Mouse (Mus musculus) limb, embryonic 13.5 days (tissue): ENCODE measurements around the gene Rapgef2. TPM values are rescaled to one million over a fixed set of nuclear protein-coding genes. Genes with fewer than 3 reads are reported as not detected.

Experiments
- ATAC-seq: fragments of 200-750 bp; cut with Nextera tagmentation; 2 replicates; pipeline ENCODE4 v1.8.0; 2017; ENCODE audit warnings: low read depth, moderate number of reproducible peaks, moderate TSS enrichment; ENCODE audit not compliant: low FRiP score
- H3K27ac ChIP-seq: fragments of 300-500 bp; sonication (generic); 2 replicates; pipeline ENCODE4 v1.5.1; 2015; ENCODE audit warnings: inconsistent platforms, mild to moderate bottlenecking, moderate library complexity
- H3K27me3 ChIP-seq: fragments of 300-500 bp; sonication (generic); 2 replicates; pipeline ENCODE4 v1.6.1; 2015; ENCODE audit warnings: mild to moderate bottlenecking, inconsistent platforms
- H3K36me3 ChIP-seq: fragments of 300-500 bp; sonication (generic); 2 replicates; pipeline ENCODE4 v1.6.1; 2015; ENCODE audit warnings: inconsistent platforms, mild to moderate bottlenecking, moderate library complexity
- H3K4me1 ChIP-seq: fragments of 300-500 bp; sonication (generic); 2 replicates; pipeline ENCODE4 v1.6.1; 2015; ENCODE audit warnings: inconsistent platforms
- H3K4me2 ChIP-seq: fragments of 300-500 bp; sonication (generic); replicated peaks from 2 replicates; pipeline ENCODE4 v1.6.1; 2015; ENCODE audit warnings: inconsistent platforms, mild to moderate bottlenecking, moderate library complexity
- H3K4me3 ChIP-seq: fragments of 300-500 bp; sonication (generic); 2 replicates; pipeline ENCODE4 v1.5.1; 2015; ENCODE audit warnings: moderate library complexity, mild to moderate bottlenecking, inconsistent platforms
- H3K9ac ChIP-seq: fragments of 300-500 bp; sonication (generic); 2 replicates; pipeline ENCODE4 v1.6.1; 2015; ENCODE audit warnings: mild to moderate bottlenecking, inconsistent platforms
- H3K9me3 ChIP-seq: fragments of 300-500 bp; sonication (generic); 2 replicates; pipeline ENCODE4 v1.6.1; 2016; ENCODE audit warnings: inconsistent platforms
- WGBS: fragments of 180-500 bp; shearing (Covaris S2); methylation state at CpG from one replicate; pipeline ENCODE4 v1.1.7; 2015; 5-methylcytosine and 5-hydroxymethylcytosine counted together
- polyA plus RNA-seq: library from polyadenylated mRNA; unstranded; fragments of >200 nt; fragmentation: Nextera tagmentation; extraction: Ambion mirVana; gene quantifications from 2 replicates; pipeline ENCODE4 v1.2.1, GENCODE M21; 2015

Rapgef2 gene
- polyA plus RNA-seq, 1 experiment from 2014 or later = 7.0 TPM

DNA sequence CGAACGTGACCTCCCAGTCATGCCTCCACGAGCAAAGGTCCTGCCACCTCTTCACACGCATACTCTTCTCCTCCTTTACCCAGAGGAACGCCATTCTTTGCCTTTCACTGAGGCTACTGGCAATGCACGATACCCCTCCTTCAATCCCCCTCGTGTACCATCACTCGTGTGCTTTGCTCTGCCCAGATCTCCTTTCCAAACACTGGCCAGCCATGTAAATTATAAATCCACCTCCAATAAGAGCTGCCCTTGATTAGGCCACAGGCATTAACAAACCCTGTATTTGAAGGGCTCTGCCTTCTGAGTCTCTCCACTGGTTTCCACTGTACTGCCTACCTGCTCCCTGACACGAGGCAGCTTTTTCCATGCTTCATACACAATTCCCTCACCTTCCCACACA lies 94.3 kb downstream of the Rapgef2 start:
- Histone ChIP-seq H3K9ac (no peak overlapping the region), H3K4me3 (no peak overlapping the region), H3K36me3 (peaks cover 4% of the 10 kb centered on the region; the same call in 1 of the 2 replicates), H3K4me2 (no peak overlapping the region), H3K9me3 (no peaks in the 10 kb centered on the region), H3K27ac (no peak overlapping the region), H3K4me1 (peaks cover 32% of the 10 kb centered on the region), H3K27me3 (no peaks in the 10 kb centered on the region)
- WGBS = 85% methylated on average over 9 of the region's 9 CpGs
- no peak for ATAC-seq

DNA sequence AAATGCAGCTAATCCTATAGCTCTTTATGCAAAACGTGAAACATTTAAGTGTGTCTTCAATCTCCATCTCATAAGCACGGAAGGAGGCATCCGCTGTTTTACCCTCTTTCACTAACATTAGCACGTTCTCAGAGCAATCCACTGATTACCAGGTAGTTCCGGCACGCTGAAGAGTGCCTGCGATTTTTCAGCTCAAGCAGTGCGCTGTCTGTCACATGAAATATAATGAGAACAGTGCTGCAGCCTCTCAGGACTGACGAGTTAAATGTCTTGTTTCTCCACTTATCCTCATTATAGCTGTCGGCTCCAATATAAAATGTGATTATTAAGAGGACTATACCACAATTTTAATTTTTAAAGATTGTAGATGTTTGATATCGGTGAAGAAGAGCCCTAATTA lies 94.8 kb downstream of the Rapgef2 start:
- Histone ChIP-seq H3K9me3 (no peaks in the 10 kb centered on the region), H3K4me1 (peaks cover 35% of the 10 kb centered on the region), H3K27ac (no peak overlapping the region), H3K4me2 (no peak overlapping the region), H3K27me3 (no peaks in the 10 kb centered on the region), H3K9ac (no peak overlapping the region), H3K4me3 (no peak overlapping the region), H3K36me3 (peaks cover 4% of the 10 kb centered on the region; the same call in 1 of the 2 replicates)
- no peak for ATAC-seq
- WGBS = 89% methylated on average over 11 of the region's 11 CpGs

GRCm38 (mm10) chr3:79190377-79190776 lies 95.9 kb downstream of the Rapgef2 start:
- Histone ChIP-seq H3K27me3 (no peaks in the 10 kb centered on the region), H3K4me1 (peaks cover 36% of the 10 kb centered on the region), H3K4me3 (no peak overlapping the region), H3K9me3 (no peaks in the 10 kb centered on the region), H3K9ac (no peak overlapping the region), H3K4me2 (no peak overlapping the region), H3K27ac (no peak overlapping the region), H3K36me3 (peaks cover 4% of the 10 kb centered on the region; the same call in 1 of the 2 replicates)
- 93% methylated on average over 3 of the region's 3 CpGs for WGBS
- no peak for ATAC-seq

GRCm38 (mm10) chr3:79187912-79188311 lies 98.4 kb downstream of the Rapgef2 start:
- WGBS = 81% methylated on average over 1 of the region's 1 CpGs
- H3K4me2 ChIP-seq = no peak overlapping the region
- peaks cover 23% of the 10 kb centered on the region for H3K4me1 ChIP-seq
- no peaks in the 10 kb centered on the region for H3K27me3 ChIP-seq
- H3K9me3 ChIP-seq = no peaks in the 10 kb centered on the region
- no peak overlapping the region for H3K27ac ChIP-seq
- no peak for ATAC-seq
- no peaks in the 10 kb centered on the region for H3K36me3 ChIP-seq
- no peak overlapping the region for H3K4me3 ChIP-seq
- no peak overlapping the region for H3K9ac ChIP-seq

DNA sequence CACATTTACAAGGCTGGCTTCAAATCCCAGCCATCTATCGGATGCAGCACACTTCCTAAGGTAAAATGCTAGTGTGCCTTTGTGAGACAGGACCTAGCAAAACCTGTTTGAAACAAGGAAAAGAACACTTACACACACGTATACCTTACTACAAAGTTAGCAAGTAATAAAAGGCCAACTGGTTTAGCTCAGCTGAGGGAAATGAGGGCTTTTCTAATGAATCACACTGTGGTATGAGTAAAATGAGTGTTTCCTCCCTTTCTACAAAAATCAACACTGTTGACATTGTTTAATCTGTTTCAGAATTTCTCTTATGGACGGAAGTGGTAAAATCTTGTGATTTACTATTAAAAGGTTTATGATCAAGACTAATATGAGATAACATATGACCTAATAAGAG lies 104.0 kb downstream of the Rapgef2 start:
- Histone ChIP-seq H3K27me3 (no peaks in the 10 kb centered on the region), H3K27ac (peak overlapping the region; percentile 52; the same call in 1 of the 2 replicates), H3K9me3 (no peaks in the 10 kb centered on the region), H3K36me3 (no peaks in the 10 kb centered on the region), H3K4me1 (peaks cover 50% of the 10 kb centered on the region), H3K4me3 (no peak overlapping the region), H3K4me2 (no peak overlapping the region), H3K9ac (no peak overlapping the region)
- 42% methylated on average over 3 of the region's 3 CpGs for WGBS
- no peak for ATAC-seq

DNA sequence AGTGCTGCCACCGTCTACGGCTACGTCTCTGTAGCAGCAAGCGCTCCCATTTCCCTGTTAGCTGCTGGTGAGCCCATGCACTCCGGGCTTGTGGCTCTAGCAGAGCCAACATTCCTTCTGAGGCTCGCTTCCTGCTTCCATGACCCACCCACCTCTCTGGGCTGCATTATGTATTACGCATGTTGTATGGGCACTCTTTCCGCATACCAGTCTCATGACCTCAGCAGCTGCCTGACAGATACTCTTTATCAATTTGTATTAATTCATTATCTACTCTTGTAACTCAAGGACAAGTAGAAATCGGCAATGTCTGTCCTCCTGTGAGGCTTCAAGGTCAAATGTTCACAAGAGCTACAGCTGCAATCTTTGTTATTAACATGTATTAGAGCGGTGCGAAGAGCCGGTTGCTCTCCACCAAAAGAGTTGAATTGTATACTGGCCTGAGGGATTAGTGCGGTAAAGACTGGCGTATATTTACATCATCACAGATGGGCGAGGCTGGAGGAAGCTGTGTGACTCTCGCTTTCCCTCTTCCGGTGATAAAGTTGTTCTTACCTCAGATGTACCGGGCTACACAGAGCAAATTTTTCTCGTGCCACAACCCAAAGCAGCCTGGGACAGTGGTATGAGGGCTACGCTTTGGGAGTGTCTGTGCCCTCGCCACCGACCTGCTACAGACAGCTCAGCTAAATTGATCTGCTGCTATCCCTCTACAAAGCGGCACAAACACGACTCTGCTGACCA lies 104.9 kb downstream of the Rapgef2 start:
- H3K9ac ChIP-seq = no peak overlapping the region
- H3K36me3 ChIP-seq = no peaks in the 10 kb centered on the region
- H3K4me3 ChIP-seq = no peak overlapping the region
- H3K27ac ChIP-seq = peak overlapping the region; percentile 52; the same call in 1 of the 2 replicates
- WGBS = 60% methylated on average over 24 of the region's 24 CpGs
- peak overlapping the region; percentile 32 for H3K4me2 ChIP-seq
- peak; percentile 30; the same call in 1 of the 2 replicates for ATAC-seq
- no peaks in the 10 kb centered on the region for H3K9me3 ChIP-seq
- no peaks in the 10 kb centered on the region for H3K27me3 ChIP-seq
- H3K4me1 ChIP-seq = peaks cover 49% of the 10 kb centered on the region

- Histone ChIP-seq H3K36me3 (no peaks in the 10 kb centered on the region), H3K27ac (no peak overlapping the region), H3K9me3 (no peaks in the 10 kb centered on the region), H3K4me1 (peaks cover 49% of the 10 kb centered on the region), H3K9ac (no peak overlapping the region), H3K4me3 (no peak overlapping the region), H3K27me3 (no peaks in the 10 kb centered on the region), H3K4me2 (no peak overlapping the region)
- whole genome bisulfite sequencing = 34% methylated on average over 8 of the region's 8 CpGs
- 0 out of 2 replicates have a peak, but pooled peaks have one; percentile 24 for ATAC-seq
Measured at GRCm38 (mm10) chr3:79180086-79180485, 106.2 kb downstream of the Rapgef2 start.

DNA sequence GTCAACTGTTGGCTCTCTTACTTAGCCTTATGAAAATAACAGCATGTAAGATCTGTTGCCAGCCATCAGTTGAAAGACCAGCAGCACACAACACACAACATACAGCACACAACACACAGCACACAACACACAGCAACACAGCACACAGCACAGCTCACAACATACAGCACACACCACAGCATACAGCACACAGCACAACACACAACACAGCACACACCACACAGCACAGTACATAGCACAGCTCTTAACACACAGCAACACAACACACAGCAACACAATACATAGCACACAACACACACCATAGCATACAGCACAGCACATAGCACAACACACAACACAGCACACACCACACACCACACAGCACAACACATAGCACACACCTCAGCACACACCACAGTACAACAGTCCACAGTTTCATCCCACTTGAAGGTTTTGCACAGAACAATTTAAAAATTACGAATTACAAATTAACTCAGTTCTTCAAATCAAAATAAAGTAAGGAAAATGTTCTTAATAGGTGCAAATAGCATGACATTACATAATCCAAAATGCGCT lies 106.7 kb downstream of the Rapgef2 start:
- H3K9ac ChIP-seq = no peak overlapping the region
- H3K9me3 ChIP-seq = no peaks in the 10 kb centered on the region
- ATAC-seq = no peak
- H3K27me3 ChIP-seq = no peaks in the 10 kb centered on the region
- no peak overlapping the region for H3K4me2 ChIP-seq
- H3K27ac ChIP-seq = no peak overlapping the region
- H3K36me3 ChIP-seq = no peaks in the 10 kb centered on the region
- no peak overlapping the region for H3K4me3 ChIP-seq
- 79% methylated on average over 2 of the region's 2 CpGs for WGBS
- peaks cover 49% of the 10 kb centered on the region for H3K4me1 ChIP-seq

DNA sequence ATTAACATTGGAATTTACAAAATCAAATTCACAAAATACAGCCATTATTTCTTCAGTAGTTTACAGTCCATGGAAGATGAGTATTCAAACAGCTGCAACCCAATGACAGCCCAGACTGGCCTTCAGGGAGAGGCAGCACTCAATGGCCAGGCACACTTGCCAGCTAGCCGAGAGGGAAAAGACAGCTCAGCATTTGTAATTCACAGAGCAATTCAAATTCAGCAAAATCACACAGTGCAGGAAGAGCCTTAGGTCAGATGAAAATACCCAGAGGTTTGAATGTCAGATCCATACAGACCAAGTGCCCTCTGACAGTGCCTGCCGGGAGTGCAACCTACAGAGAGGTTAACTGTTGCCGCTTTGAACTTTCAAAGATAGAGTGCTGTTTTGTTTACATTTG lies 107.6 kb downstream of the Rapgef2 start:
- Histone ChIP-seq H3K4me2 (no peak overlapping the region), H3K27ac (no peak overlapping the region), H3K9ac (no peak overlapping the region), H3K27me3 (no peaks in the 10 kb centered on the region), H3K4me1 (peaks cover 49% of the 10 kb centered on the region), H3K4me3 (no peak overlapping the region), H3K9me3 (no peaks in the 10 kb centered on the region), H3K36me3 (no peaks in the 10 kb centered on the region)
- 57% methylated on average over 3 of the region's 3 CpGs for WGBS
- ATAC-seq = no peak

DNA sequence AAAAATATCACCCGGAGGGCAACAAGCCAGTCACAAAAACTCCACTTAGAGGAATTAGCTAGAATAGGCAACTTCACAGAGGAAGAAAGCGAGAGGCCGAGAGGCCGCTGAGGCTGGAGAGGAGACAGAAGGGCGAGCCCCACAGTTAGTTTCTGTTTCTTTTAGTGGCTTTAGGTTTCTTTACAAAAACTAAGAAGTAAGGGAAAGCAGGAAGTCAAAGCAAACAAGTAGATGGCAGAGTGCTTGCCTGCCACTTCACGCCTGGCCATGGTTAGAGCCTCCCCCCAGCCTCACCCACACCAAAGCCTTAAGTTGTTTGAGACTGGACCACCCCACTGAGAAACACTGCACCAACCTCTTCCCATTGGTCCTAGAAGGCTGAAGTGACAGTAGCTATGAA lies 108.2 kb downstream of the Rapgef2 start:
- H3K27ac ChIP-seq = no peak overlapping the region
- H3K9me3 ChIP-seq = no peaks in the 10 kb centered on the region
- 87% methylated on average over 6 of the region's 6 CpGs for WGBS
- H3K36me3 ChIP-seq = no peaks in the 10 kb centered on the region
- H3K4me1 ChIP-seq = peaks cover 49% of the 10 kb centered on the region
- no peak overlapping the region for H3K4me3 ChIP-seq
- no peak for ATAC-seq
- H3K4me2 ChIP-seq = no peak overlapping the region
- H3K9ac ChIP-seq = no peak overlapping the region
- H3K27me3 ChIP-seq = no peaks in the 10 kb centered on the region

- WGBS = 90% methylated on average over 8 of the region's 8 CpGs
- Histone ChIP-seq H3K9me3 (no peaks in the 10 kb centered on the region), H3K9ac (no peak overlapping the region), H3K4me1 (peaks cover 48% of the 10 kb centered on the region), H3K4me3 (no peak overlapping the region), H3K4me2 (no peak overlapping the region), H3K27ac (no peak overlapping the region), H3K36me3 (peaks cover 6% of the 10 kb centered on the region; the same call in 1 of the 2 replicates), H3K27me3 (no peaks in the 10 kb centered on the region)
- ATAC-seq = no peak
Measured at GRCm38 (mm10) chr3:79177136-79177870, 109.0 kb downstream of the Rapgef2 start.

DNA sequence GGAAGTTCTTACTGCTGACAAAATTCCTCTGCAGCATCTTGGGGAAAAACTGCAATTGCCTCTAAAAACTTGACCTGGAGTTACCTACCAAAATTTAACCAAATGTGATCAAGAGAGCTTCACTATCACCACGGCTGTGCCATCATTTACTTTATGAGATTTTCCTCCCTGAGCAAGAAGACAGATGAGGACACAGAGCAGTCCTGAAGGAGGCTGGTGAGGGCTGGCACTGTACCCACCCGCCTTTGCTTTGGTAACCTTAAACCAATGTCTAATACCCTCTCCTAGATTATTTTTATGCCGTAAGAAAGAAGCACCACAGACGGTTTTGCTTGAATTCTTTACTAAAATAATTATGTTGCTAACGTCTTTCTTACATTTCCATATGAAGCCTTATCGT lies 112.1 kb downstream of the Rapgef2 start:
- H3K4me1 ChIP-seq = peaks cover 17% of the 10 kb centered on the region
- no peak overlapping the region for H3K4me3 ChIP-seq
- H3K9ac ChIP-seq = no peak overlapping the region
- no peak overlapping the region for H3K27ac ChIP-seq
- WGBS = 83% methylated on average over 6 of the region's 6 CpGs
- H3K27me3 ChIP-seq = no peaks in the 10 kb centered on the region
- ATAC-seq = no peak
- H3K4me2 ChIP-seq = no peak overlapping the region
- H3K9me3 ChIP-seq = no peaks in the 10 kb centered on the region
- H3K36me3 ChIP-seq = peaks cover 20% of the 10 kb centered on the region
